Mouse (Mus musculus) frontal cortex, postnatal 10 days (tissue): ENCODE measurements around the gene Fis1.

Experiments
- DNase-seq, 2 experiments: peaks; one replicate each; pipeline ENCODE4 v3.0.0; 2022; ENCODE audit warnings: low spot score in 2 of 2, mixed read lengths in 1 of 2

Fis1 gene

DNA sequence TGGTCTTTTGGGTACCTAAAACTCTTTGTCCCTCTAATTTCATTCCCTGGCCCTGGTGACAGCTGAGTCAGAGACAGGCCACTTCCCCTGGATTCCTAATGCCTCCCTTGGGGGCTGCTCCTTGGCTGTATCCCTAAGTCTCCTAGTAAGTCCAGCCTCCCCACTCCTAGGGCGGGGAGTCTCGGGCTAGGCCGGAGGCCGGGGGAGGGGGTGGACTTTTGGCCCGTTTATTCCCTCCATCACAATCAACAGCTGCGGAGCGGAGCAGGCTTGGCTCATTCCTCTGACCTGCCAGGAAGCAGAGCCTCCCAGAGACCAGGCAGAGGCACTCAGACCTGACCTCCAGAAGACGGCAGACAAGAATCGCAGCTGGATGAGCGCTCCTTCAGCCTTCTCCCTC is 14.5 kb downstream of the Fis1 start:
- DNase-seq, result no peak

GRCm38 (mm10) chr5:136970703-136971102 is 17.6 kb downstream of the Fis1 start:
- no peak for DNase-seq

DNA sequence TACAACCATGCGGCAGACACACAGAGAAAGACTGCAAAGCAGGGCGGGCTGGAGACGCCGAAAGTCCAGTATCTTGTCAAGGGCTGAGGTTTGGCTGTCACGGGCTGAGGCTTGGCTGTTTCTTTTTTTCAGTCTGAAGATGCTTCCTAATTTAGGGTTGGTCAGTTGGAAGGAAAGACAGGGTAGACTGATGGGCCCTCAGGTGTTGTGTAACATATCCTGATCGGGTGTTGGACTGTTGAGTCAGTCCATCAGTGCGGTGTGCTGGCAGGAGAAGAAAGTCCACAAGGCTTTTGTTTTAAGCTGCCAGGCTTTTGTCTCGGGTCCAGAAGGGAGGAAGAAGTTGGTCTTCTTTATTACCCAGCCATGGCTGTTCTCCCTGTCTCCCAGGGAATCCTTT is 20.6 kb downstream of the Fis1 start:
- no peak for DNase-seq

DNA sequence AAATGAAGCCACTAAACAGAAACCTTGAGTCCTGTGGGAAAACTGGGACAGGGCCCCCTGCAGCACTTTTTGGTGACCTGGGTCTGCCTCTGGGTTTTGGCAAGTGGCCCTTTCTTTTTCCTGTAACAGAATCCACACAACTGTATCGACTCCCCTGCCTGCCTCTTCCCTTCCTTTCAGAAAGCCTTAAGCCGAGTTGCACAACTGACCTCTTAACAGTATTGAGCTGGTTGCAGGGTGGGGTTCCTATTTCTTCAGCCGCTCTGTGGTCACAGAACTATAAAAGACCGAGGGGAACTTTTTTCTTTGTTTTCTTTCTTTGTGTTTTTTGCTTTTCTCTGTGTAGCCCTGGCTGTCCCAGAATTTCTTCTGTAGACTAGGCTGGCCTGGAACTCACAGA is 24.7 kb downstream of the Fis1 start:
- DNase-seq, result no peak

DNA sequence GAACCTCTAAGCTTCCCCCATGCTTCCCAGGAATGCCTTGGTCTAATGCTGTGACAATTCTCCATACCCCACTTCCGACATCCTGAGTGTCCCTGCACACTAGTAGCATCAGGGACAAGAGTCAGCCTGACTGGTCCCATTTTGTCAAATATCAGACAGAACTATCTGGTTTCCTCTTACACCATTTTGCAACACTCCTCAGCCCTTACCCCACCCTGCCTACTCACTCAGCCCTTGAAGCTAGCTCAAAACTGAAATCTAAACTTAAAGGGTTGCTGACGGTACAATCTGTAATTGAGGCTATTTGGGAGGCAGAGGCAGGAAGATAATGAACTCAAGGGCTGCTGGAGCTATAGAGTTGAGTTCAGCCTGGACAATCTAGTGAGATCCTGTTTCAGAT is 26.7 kb downstream of the Fis1 start:
- no peak for DNase-seq

GRCm38 (mm10) chr5:136980974-136981373 is 27.9 kb downstream of the Fis1 start:
- DNase-seq, result no peak

DNA sequence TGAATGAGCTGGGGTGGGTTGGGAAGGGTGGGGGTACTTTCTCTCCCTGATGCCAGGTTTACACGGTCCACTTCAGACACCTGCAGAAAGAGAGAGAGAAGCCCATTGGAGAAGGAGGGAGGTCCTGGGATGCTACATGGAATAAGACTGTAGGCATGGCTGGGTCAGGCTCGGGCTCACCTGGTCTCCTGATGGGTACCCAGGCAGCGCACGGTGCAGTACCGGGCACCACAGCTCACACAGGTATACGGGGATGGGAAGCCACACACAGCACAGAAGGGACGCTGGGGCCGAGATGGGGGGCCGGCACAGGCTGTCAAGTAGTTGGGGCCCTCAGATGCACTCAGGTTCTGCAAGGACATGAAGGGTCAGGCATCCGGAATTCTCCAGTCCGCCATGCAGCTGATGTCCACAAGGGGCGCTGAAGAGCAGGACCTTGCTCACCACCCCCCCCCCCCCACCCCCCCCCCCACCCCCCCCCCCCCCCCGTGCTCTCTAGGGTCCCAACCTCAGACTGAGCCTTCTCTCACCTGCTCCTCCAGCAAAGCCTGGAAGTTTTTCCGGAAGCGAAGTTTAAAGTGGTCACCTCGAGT is 29.4 kb downstream of the Fis1 start:
- DNase-seq, result no peak

DNA sequence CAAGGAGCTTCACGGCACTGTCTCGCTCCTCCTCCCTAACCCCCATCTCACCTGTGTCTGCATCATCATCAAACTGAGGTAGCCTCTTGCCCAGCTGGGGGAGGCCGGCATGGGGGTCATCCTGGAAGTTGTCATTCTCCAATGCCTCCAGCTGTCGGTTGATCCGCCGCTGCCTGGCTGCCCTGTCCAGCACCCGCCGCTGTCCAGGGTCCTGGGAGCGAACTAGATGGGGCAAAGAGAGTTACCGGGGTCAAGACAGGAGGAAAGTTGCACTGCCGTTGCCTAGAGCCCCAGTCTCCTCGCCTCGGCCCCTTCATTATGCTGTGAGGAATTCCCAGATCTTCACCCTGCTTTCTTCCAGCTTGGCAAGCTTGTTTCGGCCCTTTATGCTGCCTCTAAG is 31.8 kb downstream of the Fis1 start:
- no peak for DNase-seq

DNA sequence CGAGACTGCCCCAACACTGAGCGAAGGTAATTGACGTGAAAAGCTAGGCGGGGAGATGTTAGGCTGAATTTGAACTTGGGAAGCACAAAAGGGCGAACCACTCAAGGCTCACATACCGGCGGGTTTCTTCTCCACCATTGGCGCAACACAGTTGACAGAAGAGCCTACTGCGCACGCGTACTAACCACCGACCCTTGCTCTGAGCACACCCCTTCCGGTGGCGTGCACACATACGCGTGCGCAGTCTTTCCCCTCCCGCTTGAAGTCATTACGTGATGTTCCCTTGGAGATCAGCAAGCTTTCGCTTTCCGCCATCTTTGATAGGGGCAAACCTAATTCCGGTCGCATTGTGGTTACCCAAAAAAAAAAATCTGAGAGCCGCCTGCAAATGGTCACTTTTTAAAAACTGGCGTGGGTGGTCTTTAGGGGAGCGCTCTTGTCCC is 33.6 kb downstream of the Fis1 start, which contains the start of gene Plod3:
Gene Plod3, plus strand, starts transcription at position 325 of the 443 bp plus-strand sequence.
- peak; percentile 95 to 97 for DNase-seq

DNA sequence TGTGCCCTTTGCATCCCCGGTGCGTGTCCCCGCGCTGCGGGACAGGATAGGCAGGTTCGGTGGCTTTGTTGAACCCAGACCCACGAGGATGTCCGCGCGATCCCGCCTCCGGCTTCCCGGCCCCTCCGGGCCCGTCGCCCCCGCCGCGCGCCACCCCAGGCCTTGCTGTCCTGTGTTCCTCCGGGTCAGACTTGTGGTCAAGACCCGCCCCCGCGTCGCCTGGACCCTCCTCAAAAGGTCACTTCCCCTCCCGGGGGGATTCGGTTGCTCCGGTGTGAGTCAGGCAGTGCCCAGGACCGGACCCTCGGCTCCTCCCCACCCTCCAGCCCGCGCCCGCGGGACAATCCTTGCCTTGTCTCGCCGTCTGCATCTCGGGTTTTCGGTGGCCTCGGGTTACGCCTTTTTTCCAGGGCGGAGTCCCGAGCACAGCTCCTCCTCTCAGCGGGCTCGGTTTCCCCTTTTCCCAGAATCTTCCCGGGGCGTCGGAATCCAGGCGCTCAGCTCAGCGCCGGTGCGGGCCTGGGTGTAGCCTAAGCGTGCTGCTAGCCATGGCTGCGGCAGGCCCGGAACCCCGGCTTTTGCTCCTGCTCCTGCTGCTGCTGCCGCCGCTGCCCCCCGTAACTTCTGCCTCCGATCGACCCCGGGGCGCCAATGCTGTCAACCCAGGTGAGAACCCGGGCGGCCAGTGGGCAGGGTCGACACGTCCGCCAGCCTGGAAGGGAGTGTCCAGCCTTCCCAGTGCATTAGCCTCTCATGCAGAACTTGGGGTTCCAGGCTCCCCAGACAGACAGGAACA is 34.3 kb downstream of the Fis1 start:
- DNase-seq, result peak; percentile 81 to 82

GRCm38 (mm10) chr5:136987934-136988271 is 34.8 kb downstream of the Fis1 start, which contains the start of gene Znhit1:
Znhit1 (minus strand) TSS chr5:136988021.
- DNase-seq, result no peak

- peak in 1 of 2 experiments; percentile 48 for DNase-seq
Measured at GRCm38 (mm10) chr5:136988420-136988819, 35.3 kb downstream of the Fis1 start.

GRCm38 (mm10) chr5:136989801-136990200 is 36.7 kb downstream of the Fis1 start:
- DNase-seq, result no peak

- DNase-seq, result no peak
Measured at GRCm38 (mm10) chr5:136999449-136999848, 46.4 kb downstream of the Fis1 start.

GRCm38 (mm10) chr5:137000612-137001011 is 47.5 kb downstream of the Fis1 start:
- DNase-seq, result no peak

DNA sequence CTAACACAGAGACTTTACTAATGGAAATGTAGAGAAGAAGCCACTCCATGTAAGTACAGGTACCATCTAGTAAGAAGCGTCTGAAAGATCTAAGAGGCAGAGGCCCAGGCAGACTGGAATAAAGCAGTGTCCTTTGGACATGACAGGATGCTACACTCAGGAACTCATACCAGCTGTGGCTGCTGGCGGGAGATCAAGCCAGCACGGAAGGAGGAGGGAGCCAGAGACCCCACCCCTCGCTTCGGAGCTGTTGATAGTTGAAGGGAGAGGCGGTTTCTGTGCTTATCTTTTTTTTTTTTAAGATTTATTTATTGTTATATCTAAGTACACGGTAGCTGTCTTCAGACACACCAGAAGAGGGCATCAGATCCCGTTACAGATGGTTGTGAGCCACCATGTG is 54.2 kb downstream of the Fis1 start:
- no peak for DNase-seq

GRCm38 (mm10) chr5:137009988-137010387 is 56.9 kb downstream of the Fis1 start:
- DNase-seq, result no peak

DNA sequence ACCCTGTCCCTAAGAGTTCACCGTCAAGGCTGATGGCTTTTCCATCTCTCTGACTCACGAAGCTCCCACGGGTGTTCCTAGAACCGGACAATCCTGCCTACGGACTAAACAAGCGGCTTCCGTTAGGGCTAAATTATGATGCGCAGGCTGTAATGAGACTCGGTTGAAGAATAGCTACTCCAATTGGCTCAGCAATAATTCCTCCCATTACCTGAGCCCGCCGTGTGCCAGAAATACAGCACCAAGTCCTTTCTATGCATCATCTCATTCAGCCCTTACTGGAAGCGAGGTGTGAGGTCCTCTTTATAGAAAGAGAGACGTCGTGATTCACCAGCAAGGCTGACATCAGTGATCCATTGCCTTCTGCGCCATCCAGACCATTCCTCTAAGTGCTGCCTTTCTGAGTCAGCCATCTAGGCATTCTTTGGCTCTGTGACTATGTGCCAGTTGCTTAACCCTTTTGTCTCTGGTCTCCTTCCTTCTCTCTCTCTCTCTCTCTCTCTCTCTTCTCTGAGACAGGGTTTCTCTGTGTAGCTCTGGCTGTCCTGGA is 59.4 kb downstream of the Fis1 start:
- no peak for DNase-seq
